Mouse (Mus musculus) kidney, adult 11 months (tissue): ENCODE results near the gene Gpatch2l.
A peak's percentile ranks its signal among the peaks of the same experiment; 100 is the strongest.

Experiments
- DNase-seq: peaks from one replicate; pipeline ENCODE4 v3.0.0; 2022

Gpatch2l gene

DNA sequence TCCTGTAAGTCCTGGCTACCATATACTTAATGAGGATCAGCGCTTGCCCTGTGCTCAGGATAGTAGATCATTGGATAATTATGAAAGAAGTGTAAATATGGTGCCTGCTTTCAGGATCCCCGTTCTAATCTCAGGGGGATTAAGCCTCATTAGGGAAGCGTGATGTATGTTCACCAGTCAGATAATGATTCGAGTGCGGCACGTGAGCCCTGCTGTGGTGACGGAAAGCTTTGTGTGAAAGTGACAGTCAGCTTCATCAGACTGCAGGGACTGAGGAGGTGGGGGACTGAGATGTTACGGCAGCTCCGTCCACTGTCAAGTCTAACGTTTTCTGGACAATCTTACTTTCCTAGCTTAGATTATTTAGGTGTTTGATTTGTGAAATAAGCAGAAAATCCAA, 38.3 kb downstream of the Gpatch2l start:
- no peak for DNase-seq

GRCm38 (mm10) chr12:86285704-86286103, 44.0 kb downstream of the Gpatch2l start:
- DNase-seq: no peak

DNA sequence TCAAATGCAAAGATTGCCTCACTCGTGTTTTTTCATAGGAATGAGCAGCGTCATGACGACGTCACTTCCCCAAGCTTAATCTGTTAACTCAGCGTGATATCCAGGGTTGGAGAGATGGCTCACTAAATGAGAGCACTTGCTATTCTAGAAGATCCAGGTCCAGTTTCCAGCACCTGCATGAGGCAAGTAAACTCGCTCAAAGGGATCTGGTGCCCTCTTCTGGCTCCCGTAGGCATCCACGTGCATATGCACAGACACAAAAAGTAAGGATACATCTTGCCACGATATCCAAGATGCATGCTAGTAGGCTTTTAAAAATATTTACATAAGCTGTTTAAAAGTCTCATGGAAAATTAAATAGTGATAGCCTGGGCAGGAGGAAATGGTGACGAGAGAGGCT, 55.8 kb downstream of the Gpatch2l start:
- DNase-seq: no peak

DNA sequence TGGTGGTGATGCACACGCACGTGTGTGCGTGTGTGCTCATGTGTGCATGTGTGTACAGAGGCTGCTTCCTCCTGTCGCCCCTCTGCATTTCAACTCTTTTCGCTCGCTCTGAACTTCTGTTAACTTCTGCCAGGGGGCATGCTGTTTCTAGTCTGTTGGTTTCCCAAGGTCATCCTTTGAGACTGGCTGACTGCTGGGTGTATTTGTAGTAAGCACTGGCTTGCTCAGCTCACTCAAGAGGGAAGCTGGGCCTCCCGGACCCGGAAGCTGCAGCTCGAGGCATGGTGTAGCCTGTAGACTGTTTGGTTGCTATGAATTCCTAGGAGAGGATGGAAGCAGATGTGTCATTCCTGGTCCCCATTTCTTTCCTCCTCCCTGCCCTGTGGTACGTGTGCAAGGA, 61.3 kb downstream of the Gpatch2l start:
- DNase-seq: peak; percentile 52

- no peak for DNase-seq
Measured at GRCm38 (mm10) chr12:86305045-86305444, 63.4 kb downstream of the Gpatch2l start.

DNA sequence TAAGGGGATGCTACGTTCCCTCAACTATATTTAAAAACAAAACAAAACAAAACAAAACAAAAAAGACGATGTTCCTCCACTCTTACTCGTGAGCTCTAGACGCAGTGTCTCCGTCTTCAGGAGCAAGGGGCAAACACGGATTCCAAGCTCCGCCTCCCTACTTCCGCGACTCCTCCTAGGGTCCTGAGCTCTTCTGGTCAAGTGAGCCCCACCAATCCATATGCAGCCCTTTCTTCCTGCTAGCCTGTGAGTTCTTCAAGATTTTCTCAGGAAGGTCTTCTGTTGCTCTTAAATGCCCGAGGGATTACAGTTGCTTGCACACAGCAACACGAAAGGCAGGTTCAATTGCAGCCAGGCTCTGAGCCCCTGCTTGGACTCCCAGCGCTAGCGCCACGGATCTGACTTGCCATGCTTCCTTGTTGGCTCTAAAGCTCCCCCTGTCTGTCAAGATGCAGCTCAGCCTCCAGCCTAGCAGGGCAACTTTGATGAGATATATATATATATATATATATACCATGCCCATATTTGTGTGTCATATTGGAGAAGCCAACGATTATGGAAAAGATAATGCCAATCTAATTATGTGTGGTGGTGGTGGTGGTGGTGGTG, 64.1 kb downstream of the Gpatch2l start:
- DNase-seq: no peak

GRCm38 (mm10) chr12:86309474-86309873, 67.8 kb downstream of the Gpatch2l start:
- DNase-seq: no peak

- DNase-seq: no peak
Measured at GRCm38 (mm10) chr12:86309902-86310301, 68.2 kb downstream of the Gpatch2l start.

GRCm38 (mm10) chr12:86320629-86321028, 79.0 kb downstream of the Gpatch2l start:
- no peak for DNase-seq

GRCm38 (mm10) chr12:86324297-86324696, 82.6 kb downstream of the Gpatch2l start:
- no peak for DNase-seq

DNA sequence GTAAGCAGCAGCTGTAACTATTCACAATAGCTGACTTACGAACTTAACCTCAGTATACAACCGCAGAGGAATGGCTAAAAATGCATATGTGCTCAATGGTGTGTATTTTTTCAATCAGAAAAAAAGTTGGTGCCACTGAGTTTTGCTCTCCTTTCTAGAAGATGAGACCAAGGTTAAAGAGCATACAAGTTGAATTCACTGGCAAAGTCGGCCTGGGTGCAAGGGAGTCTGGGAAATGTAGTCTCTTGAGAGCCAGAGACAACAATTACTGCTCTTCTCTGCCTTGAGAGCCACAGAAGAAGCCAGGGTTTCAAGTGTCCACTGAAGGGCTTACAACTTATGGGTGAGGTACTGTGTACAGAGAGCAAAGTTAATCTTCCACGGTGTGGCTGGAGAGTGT, 88.2 kb downstream of the Gpatch2l start:
- DNase-seq: no peak

DNA sequence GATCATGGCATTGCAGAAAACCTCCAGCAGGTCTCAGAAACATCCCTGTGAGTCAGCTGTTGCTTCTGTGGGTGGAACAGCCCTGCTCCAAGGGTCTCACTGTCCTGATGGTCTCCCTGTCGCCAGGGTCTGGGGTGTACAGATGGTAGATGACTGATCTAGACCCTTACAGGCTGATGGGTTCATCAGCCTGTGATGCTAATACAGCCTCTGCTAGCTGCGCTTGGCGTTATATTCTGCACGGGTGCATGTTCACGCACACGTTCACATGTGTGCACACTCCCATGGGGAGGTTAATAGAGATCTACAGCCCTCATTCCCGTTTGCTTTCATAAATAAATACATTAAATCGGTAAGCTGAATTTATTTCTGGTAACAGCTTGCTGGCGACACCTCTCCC, 89.0 kb downstream of the Gpatch2l start:
- DNase-seq: no peak

GRCm38 (mm10) chr12:86331248-86331647, 89.6 kb downstream of the Gpatch2l start:
- DNase-seq: no peak

DNA sequence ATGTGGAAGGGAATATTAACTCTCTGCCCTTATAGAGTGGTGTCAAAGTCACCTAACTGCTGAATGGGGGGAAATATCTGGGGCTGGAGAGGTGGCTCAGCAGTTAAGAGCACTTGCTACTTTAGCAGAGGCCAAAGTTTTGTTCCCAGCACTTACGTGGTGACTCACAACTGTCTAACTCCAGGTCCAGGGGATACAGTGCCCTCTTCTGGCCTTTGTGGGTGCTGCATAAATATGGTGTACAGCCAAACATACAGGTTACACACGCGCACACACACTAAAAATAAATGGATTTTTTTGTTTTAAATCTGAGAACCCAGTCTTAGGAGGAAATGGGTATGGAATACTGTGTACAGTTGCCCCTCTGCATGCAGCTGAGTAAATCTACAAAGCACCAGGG, 94.6 kb downstream of the Gpatch2l start:
- no peak for DNase-seq

- no peak for DNase-seq
Measured at GRCm38 (mm10) chr12:86336887-86337286, 95.2 kb downstream of the Gpatch2l start.
